Mouse (Mus musculus) T-helper 2 cell (primary cell): Measurements from ENCODE around the gene Syt3.

ENCODE experiments used
- in situ Hi-C: fragments of 300-600 bp; cut with MboI, MseI; formaldehyde crosslinking; loops from one replicate; pipeline ENCODE4 v1.15.1; 2025; ENCODE audit warnings: high pct_unique_total_duplicates

Gene Syt3

DNA sequence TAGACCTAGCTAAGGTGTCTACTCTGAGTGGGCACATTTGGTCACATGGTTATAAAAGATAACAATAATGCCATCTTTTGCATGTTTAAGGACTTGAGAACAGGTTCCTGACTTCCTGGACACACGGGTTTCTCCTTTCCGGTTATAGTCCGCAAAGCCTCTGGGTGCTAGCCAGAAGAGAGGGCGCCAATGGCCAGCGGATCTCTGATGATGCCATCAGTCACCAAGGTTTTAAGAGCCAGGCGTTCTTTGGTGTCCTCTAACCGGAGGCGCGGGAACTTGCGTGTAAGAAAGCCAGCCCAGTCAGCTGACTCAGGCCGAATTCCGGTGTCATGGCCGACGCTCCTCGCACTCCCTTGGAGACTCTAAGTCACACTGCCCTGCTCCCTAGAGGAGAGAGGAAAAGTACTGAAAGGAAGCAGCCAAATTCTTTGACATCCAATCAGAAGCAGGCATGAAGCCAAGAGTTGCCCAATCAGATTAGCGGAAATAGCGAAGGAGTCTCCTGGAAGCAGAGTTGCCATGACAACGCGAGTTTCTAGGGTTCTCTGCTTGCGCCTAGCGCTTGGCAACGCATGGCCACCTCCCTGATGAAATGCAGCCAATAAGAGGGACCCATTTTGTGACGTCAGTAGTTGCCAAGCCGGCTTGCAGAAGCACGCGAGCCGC is 21.6 kb downstream of the Syt3 start:
- in situ Hi-C loops, result no loop called here

DNA sequence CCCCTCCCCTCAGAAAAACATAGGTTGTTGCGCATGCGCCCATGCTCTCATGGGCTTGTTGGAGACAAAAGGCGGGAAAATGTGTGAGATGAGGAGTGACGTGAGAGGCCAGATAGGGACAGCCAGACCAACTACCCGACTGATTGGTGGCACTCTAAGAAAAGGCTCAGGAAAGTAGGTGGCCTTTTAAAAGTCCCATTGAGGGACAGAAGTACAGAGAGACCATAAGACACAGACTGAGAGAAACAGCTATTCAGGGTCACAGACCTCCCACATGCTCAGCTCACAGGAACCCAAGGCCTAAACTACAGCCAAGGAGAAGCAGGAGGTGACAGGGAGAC is 22.1 kb downstream of the Syt3 start:
- in situ Hi-C loops, result no loop called here

DNA sequence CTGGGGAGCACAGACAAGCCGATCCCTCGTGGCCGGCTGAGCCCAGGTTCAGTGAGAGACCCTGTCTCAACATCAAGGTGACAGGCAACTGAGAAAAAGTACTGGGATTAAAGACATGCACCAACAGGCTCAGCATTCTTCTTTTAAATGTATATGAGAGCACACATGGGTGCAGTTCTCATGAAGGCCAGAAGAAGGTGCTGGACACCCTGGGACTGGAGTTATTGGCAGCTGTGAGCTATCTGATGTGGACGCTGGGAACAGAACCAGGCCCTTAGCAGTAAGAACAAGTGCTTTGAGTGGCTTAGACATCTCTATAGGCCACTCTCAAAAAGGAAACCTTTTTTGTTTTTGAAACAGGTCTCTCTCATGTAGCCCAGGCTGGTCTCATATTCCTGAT is 27.2 kb downstream of the Syt3 start:
- in situ Hi-C loops, result no loop called here

DNA sequence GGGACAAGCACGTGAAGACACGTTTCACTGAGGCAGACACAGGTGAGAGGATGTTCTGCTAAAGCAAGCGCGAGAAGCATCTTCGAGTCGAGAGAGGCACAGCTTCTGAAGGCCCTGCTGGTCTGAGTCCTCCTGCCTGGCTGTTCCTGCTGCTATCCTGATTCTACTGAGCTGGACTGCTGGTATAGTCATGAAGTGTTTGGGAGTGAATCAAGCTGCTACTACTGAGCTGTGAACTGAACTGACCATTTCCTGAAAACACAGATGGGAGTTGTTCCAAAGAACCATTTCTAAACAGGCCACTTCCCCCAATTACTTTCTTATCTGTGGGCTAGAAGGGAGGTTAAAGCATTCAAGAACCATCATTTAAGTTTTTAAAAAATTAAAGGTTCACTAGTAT is 29.4 kb downstream of the Syt3 start:
- in situ Hi-C loops, result no loop called here

DNA sequence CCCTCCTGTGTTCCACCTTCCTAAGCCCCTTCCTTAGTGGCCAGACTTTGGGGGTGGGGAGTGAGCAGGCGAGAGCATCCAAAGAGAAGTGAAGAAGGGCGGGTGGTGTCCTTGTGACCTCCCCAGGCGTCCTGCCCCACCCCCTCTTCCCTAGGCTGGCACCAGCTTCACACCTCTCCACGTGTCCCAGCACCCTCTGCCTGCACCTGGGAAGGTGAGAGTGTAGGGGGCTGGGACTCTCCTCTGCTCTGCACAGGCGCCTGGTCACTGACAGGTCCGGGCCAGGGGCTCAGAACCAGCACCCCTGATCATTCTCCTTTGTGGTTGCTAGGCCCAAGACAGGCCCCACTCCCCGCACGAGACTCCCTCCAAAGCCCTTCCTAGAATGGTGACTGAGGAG is 43.8 kb downstream of the Syt3 start:
- in situ Hi-C loops, result no loop called here

DNA sequence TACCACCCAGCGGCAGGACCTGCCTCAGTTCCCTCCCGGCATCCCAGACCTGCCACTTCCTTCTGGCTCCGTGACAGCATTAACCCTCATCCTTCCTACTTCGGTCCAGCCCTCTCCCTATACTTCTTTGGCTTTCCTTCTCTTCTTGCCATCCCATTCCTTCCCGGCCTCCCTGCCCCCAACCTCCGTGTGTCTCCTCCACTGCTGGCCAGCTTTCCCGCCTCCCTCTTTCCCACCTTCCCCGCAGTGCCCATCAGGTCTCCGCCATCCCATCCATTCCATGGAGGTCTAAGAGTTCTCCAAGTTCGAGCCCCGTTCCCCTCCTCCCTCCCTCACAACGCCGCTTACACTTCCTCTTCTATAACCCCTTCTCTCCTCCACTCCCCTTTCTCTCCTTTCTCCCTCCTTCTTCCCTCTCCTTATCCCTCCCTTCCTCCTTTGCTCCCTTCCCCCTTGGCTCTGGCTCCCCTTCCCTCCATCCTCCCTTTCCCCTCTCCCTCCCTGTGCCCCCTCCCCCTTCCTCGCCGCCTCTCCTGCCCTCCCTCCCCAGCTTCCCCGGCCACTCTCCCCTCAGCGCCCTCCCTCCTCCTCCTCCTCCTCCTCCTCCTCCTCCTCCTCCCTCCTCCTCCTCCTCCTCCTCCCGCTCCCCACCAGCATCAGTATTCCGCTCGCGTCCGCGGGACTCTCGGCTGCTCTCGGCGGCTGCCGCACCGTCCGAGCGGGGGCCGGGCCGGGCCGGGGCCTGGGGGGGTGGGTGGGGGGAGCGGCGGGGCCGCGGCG is 44.5 kb downstream of the Syt3 start:
- in situ Hi-C loops, result no loop called here

DNA sequence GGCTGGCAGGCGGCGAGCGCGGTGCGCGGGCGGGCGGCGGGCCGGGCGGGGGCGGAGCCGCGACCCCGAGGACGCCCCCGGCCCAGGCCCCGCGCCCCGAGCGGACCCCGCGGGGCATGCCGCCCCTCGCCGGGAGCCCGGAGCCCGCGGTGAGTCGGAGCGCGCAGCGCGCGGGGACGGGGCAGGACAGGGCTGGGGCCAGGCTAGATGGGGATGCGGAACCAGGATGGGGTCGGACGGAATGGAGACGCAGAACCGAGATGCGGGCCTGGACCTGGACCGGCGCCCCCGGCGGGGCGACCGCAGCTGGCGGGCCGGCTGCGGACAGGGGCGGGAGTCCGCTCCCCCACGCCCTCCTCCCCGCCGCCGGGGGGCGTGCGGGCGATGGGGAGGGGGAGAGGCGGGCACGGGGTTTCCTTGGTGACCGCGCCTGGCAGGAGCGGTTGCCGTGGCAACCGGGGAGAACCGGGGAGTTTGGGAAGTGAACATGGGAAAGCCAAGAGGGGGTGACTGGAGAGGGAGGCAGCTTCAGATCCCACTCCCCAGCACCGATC is 45.1 kb downstream of the Syt3 start, which contains the start of gene Lrrc4b:
Gene Lrrc4b (plus strand): TSS at position 51 of the 554 bp plus-strand sequence.
- in situ Hi-C loops, result no loop called here

DNA sequence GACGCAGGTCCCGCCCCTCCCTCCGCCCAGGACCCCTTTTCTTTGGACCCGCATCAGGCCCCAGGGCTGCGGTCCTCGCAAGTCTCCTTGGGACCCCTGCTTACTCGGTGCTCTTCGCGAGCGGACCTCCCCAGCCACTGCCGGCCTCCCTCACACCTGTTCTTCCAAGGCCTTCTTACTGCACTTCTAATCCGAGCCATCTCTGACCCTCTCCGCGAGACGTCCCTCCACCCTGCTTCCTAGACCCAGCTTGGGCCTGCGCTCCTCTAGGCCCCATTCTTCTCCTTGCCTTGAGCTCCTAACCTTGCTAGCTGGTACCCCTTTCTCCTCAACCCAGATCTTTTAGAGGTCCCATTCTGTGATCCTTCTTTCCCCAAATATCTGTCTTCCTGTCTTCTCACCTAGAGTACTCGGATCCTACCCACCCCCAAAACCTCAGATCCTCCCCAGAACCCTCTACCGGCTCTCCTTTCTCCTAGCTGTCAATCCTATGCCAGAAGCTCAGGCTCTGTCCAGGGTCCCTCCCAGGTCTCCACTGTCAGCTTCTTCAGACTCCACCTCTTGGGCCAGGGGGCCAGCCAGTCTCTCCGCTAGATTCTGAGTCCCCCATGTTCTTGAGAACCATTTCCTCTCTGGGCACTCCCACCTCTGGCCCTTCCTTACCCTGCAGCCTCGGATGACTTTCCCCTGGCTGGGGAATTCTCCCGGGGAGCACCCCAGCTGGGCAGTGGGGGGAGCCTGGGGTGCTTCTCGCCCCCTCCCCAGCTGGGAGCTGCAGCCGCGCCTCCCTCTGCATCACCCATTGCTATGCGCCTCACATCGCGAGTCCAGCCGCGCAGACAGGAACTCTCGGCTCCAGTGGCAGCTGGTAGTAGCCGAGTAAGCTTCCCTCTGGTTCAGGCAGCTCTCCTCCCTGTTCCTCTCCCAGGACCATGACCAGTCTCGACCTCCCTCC is 45.9 kb downstream of the Syt3 start:
- in situ Hi-C loops, result no loop called here

DNA sequence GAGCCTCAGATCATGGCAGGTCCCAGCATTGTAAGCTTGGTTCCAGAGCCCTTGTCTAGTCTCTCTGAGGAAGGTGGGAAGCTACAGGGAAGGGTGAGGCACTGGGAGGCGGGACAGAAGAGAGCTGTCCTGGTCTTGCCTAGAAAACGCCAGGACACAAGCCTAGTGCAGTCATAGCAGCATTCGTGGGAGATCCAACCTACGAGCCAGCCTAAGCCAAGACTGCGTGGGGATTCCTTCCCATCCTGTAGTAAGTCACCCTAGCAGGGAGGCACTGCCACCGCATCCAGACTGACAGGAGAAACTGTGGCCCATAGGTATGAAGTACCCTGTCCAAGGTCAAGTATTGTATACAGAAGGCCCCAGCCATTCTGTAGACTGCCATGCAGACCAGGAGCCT is 48.6 kb downstream of the Syt3 start:
- in situ Hi-C loops, result no loop called here

DNA sequence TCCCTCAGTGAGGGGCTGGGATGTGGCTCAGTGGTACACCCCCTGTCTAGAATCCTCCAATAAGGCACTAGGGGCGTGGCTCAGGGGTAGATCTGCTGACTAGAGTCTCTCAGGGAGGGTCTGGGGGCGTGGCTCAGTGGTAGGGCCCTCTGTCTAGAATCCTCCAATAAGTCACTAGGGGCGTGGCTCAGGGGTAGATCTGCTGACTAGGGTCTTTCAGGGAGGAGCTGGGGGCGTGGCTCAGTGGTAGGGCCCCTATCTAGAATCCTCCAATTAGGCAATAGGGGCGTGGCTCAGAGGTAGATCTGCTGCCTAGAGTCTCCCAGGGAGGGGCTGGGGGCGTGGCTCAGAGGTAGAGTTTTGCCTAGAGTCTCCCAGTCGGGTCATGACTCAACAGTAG is 49.5 kb downstream of the Syt3 start:
- in situ Hi-C loops, result no loop called here

DNA sequence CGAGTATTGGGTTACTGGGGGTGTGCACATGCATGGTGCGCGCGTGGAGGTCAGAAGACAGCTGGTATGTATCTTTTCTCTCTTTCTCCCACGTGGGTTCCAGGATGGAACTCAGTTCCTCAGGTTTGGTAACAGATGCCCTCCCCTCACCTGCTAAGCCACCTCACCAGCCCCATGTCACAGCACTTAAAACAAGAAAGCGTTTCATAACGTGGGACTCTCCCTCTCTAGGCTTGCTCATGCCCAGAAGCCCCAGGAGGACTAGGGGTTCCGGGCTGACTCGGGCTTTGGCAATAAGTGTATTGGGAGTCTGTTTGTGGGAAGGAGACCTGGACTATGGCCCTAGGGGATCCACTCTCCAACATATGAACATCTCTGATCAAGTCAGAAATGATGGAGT is 50.2 kb downstream of the Syt3 start:
- in situ Hi-C loops, result no loop called here

DNA sequence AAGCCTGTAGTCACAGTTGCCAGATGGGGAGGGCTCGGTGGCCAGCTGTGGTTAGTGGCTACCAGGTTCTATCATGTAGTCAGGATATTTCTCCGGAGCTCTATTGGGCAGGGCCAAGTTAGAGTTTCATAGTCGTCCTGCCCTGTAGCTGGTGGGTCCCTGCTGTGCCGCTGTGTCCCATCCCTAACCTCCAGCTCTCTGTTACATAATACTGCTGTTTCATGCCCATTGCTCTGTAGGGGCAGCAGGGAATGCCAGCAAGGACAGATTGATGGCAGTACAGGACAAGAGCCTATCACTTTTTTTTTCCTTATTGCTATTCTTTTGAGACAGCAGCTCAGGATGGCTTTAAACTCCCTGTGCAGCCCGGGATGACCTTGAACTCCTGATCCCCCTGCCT is 51.9 kb downstream of the Syt3 start:
- in situ Hi-C loops, result loop anchor here (5.0 kb wide), 1 partner anchor 103 kb away; no protein-coding TSS in a partner anchor

DNA sequence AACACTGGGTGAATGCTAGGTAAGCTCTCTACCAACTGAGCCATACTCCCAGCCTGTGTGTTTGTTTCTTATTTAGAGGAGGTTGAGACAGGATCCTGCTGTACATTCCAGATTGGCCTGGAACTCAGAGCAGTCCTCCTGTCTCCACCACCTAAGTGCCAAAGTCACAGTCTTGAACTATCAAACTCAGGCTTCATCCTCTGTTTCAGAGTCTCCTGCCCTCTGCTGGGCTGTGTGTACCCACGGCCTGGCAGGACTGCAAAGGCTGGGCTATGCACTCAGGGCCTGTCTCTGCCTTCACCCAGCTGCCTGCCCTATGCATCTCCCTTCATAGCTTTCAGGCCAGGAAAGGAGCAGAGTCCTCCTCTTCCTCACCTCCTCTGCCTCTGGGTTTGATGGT is 52.4 kb downstream of the Syt3 start:
- in situ Hi-C loops, result loop anchor here (5.0 kb wide), 1 partner anchor 104 kb away; no protein-coding TSS in a partner anchor

DNA sequence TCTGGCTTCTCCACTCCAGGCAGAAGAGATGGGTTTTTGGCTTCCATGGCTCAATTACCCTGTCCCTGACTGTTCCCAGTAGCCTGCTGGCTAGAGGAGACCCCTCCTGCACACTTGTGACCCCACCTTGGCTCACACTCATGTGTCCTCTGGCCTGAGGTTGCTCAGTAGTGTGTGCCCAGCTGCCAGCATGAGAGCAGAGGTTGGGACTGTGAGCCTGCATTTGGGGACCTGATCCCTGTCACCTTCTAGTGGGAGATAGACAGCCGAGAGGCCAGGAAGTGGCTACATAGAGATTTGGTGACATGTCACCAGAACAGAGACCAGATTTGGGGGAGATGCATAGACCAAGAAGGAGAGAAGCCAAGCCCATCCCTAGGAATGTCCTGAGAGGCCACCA is 53.3 kb downstream of the Syt3 start:
- in situ Hi-C loops, result loop anchor here (5.0 kb wide), 1 partner anchor 105 kb away; no protein-coding TSS in a partner anchor

DNA sequence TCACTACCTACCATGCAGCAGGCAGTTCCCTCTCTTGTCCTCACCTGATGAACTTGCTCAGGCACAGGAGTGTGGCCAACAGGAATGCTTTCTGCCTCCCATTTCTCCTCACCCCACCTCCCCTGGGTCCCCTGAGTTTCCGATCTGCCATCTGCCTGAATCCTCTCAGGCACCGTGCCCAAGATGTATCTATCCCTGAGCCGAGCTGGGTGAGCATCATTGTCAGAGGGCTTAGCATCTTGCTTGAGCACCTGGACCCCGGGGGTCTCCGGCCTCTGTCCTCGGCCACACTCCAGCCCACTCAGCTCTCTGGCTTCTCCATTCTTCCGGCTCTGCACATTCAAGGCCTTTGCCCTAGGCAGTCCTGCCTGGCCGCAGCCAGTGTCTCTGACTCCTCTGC is 54.0 kb downstream of the Syt3 start:
- in situ Hi-C loops, result loop anchor here (5.0 kb wide), 1 partner anchor 106 kb away; no protein-coding TSS in a partner anchor

DNA sequence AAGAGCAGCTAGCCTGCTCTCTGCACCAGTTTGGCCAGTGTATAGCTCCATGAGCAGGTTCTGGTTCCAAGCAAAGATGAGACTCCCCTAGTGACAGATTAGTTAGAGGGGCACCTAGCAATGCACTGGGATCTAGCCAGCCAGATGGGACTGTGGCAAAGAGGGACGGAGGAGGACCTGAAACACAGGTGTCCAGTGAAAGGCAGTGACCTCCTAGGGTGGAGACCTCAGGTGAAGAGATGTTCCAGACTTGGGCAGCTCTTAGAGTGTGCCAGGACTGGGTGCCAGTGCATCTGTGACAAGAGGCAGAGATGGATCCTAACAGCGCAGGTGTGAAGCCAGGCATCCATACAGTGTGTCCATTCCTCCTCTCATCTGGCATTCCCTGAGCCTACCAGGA is 55.8 kb downstream of the Syt3 start:
- in situ Hi-C loops, result loop anchor here (5.0 kb wide), 1 partner anchor 107 kb away; no protein-coding TSS in a partner anchor

DNA sequence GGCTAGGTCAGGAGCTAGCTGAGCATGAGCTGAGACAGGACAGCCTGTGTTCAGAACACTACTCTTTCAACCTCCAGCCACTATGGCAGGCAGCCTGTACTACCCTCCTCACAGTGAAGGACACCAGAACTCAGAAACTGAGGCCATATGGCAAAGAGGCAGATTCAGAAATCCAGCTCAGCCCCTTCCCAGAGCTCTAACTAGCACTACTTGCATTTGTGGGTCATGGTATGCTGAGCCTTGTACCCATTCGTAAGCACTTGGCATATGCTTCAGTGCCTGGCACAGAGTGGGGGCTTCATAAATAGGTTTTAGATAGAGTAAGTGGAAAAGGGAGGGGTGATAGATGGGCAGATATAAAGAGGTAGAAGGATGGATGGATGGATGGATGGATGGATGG is 56.6 kb downstream of the Syt3 start:
- in situ Hi-C loops, result no loop called here

DNA sequence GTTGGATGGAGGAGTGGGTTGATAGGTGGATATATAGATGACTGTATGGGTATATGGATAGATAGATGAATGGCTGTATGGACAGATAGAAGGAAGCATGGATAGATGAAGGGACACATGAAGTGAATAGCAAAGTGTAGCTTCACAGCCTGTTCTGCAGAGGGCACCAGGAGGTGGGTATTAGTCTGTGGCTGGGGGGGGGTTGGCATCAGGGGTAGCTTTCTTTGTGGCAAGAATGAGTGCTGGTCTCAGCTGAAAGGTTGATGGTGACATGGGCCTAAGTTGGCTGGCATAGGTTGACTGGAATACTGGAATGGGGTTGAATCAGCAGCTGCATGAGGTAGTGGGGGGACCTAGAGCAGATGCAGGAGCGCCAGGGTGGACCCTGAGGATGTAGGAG is 57.3 kb downstream of the Syt3 start:
- in situ Hi-C loops, result no loop called here

DNA sequence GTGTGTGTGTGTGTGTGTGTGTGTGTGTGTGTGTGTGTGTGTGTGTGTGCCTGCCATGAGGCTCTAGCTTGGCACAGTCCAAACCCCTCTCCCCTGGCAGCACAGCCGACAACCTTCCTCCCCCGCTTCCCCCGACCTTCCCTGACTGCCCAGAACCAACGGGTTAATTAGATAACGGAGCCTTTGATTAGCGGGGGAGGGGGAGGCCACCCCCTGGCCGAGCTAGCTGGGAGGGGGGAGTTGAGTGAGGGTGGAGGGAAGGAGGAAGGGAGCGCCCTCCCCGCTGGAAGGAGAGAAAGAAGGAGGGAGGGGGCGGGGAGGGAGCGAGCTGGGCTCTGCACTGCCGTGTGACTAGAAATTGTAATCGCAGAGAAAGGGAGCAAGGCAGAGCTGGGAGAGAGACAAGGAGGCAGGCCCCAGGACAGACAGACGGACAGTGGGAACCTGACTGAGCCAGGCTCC is 57.8 kb downstream of the Syt3 start:
- in situ Hi-C loops, result no loop called here

DNA sequence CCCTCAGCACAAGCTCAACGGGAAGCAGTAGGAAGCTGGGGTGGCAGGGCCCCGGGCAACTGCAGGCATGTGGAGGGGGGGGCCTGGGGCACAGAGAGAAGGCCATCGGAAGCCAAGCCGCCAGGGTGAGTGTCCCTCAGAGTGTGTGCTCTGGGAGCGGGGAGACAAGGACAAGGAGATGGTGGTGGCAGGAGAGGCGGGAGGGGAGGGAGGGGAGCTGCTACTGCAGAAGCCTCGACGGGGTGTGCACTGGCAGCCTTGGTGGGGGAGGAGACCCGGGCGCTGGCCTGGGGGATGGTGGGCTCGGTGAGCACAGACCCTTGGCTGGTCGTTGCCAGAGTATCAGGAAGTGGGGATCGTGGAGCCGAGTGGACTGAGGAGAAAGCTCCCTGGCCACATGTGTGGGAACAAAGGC is 58.5 kb downstream of the Syt3 start:
- in situ Hi-C loops, result no loop called here
